Mouse (Mus musculus): ENCODE data around the gene Metap1. TPM values are rescaled to one million over a fixed set of nuclear protein-coding genes. Genes with fewer than 3 reads are reported as not detected.

Metap1 gene
- polyA plus RNA-seq, 1 experiment = 18.9 TPM

- Histone ChIP-seq H3K27ac (ENCODE audit: control insufficient read depth, insufficient read depth, low read depth, low read length, poor library complexity) (no peak overlapping the region), H3K4me1 (ENCODE audit: control insufficient read depth, insufficient read depth, low read length) (no peaks in the 10 kb centered on the region), H3K4me3 (replicated peaks; ENCODE audit: control insufficient read depth, low read depth, low read length) (no peak overlapping the region)
- no peak for TF ChIP-seq CTCF (IDR thresholded peaks at IDR 0.05; ENCODE audit: control insufficient read depth, insufficient read depth, low read length)
- no peak for TF ChIP-seq POLR2A (IDR thresholded peaks at IDR 0.05; ENCODE audit: borderline replicate concordance, control insufficient read depth, low read depth, low read length)
- WGBS = 74% methylated on average over 1 of the region's 1 CpGs
Observed at GRCm38 (mm10) chr3:138409585-138409984, 79.7 kb downstream of the Metap1 start.

Other genes starting within 250 kb of the Metap1 start
- gene Adh1, start 228.5 kb downstream of the Metap1 start, polyA plus RNA-seq (2011; ENCODE audit: insufficient read depth, insufficient read length, low replicate concordance, missing spikeins) = 8.2 and 21.2 TPM in 2 replicates
- not detected in 2 replicates for gene Adh6a, start 176.2 kb downstream of the Metap1 start, polyA plus RNA-seq (2011; ENCODE audit: insufficient read depth, insufficient read length, low replicate concordance, missing spikeins)
- 1.9 and 4.1 TPM in 2 replicates for gene Adh6b, start 147.7 kb downstream of the Metap1 start, polyA plus RNA-seq (2011; ENCODE audit: insufficient read depth, insufficient read length, low replicate concordance, missing spikeins)
- gene Adh4, start 74.0 kb downstream of the Metap1 start, polyA plus RNA-seq (2011; ENCODE audit: insufficient read depth, insufficient read length, low replicate concordance, missing spikeins) = not detected in 2 replicates
- gene Adh5, start 46.4 kb downstream of the Metap1 start, polyA plus RNA-seq (2011; ENCODE audit: insufficient read depth, insufficient read length, low replicate concordance, missing spikeins) = 23.8 and 61.8 TPM in 2 replicates
- 77.3 and 78.5 TPM in 2 replicates for gene Eif4e, start 36.7 kb upstream of the Metap1 start, polyA plus RNA-seq (2011; ENCODE audit: insufficient read depth, insufficient read length, low replicate concordance, missing spikeins)

All from bone marrow, adult 2 months (tissue).